Mouse (Mus musculus): ENCODE data around the gene Krt79.

DNA sequence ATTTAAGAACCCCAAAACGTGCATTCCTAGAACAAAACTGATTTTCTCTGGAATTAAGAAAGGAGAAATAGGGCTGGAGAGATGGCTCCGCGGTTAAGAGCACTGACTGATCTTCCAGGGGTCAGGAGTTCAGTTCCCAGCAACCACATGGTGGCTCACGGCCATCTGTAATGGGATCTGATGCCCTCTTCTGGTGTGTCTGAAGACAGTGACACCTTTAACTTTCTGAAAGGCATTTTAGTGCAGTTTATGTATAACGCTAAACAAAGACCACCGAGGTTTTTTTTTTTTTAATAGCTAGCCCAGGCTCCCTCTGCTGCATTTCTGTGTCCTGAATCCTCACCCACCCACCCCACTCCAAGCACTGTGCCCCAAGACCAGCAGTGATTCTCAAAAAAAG is 44.6 kb upstream of the Krt79 start:
- no peak; the same call in 1 of the 2 replicates for TF ChIP-seq CTCF (IDR thresholded peaks at IDR 0.05; ENCODE audit: low read depth, low read length)
- no peak for TF ChIP-seq POLR2A (IDR thresholded peaks at IDR 0.05; ENCODE audit: borderline replicate concordance, low read depth, low read length)
